ENCODE assay signal across 8 mouse cellular contexts in genomic region chr5:129501671-129502070, GRCm38 (mm10). TPM values are rescaled to one million over a fixed set of nuclear protein-coding genes. Genes with fewer than 3 reads are reported as not detected.
DNase-seq lines count a peak whose midpoint lies in the region; ATAC-seq and TF ChIP-seq lines count a peak whose summit lies in the region.

No protein-coding gene starts in this region.

- WGBS in embryonic facial prominence, embryonic 14.5 days: 0% methylated on average over 9 of the region's 44 CpGs
- 0% methylated on average over 38 of the region's 44 CpGs for WGBS in intestine, embryonic 14.5 days

- peaks cover 44% of the 10 kb centered on the region for H3K36me3 ChIP-seq in E14TG2a.4 (ENCODE audit: insufficient read depth, low read length)
- peaks cover 32% of the 10 kb centered on the region for H3K36me3 ChIP-seq in embryonic facial prominence, embryonic 14.5 days (ENCODE audit: control insufficient read depth, insufficient read depth, low read length)
- H3K36me3 ChIP-seq in intestine, embryonic 14.5 days (ENCODE audit: control insufficient read depth, insufficient read depth, low read length): peaks cover 34% of the 10 kb centered on the region

- peak overlapping the region; percentile 98 for H3K4me3 ChIP-seq in E14TG2a.4 (replicated peaks; ENCODE audit: low read length)
- H3K4me3 ChIP-seq in embryonic facial prominence, embryonic 14.5 days (ENCODE audit: low read depth, low read length): peak overlapping the region; percentile 91
- H3K4me3 ChIP-seq in intestine, embryonic 14.5 days (ENCODE audit: low read depth, low read length): peak overlapping the region; percentile 99

- peaks cover 28% of the 10 kb centered on the region for H3K4me1 ChIP-seq in E14TG2a.4 (replicated peaks; ENCODE audit: low read depth, low read length)
- H3K4me1 ChIP-seq in embryonic facial prominence, embryonic 14.5 days (ENCODE audit: control insufficient read depth, insufficient read depth, low read length): peaks cover 13% of the 10 kb centered on the region
- peaks cover 7% of the 10 kb centered on the region; the same call in 1 of the 2 replicates for H3K4me1 ChIP-seq in intestine, embryonic 14.5 days (replicated peaks; ENCODE audit: control insufficient read depth, insufficient read depth, low read length)

- H3K9me3 ChIP-seq in E14TG2a.4 (ENCODE audit: low read length): no peaks in the 10 kb centered on the region
- H3K9me3 ChIP-seq in embryonic facial prominence, embryonic 14.5 days (ENCODE audit: control insufficient read depth, low read length): no peaks in the 10 kb centered on the region
- H3K9me3 ChIP-seq in intestine, embryonic 14.5 days (ENCODE audit: control insufficient read depth, low read length): no peaks in the 10 kb centered on the region

- H3K9ac ChIP-seq in embryonic facial prominence, embryonic 14.5 days (ENCODE audit: low read depth, low read length): peak overlapping the region; percentile 94
- peak overlapping the region; percentile 95 for H3K9ac ChIP-seq in intestine, embryonic 14.5 days (ENCODE audit: low read length)

- peak; percentile 29 for DNase-seq in gastrocnemius, postnatal 10 days
- no peak for DNase-seq in gastrocnemius, postnatal 36 days
- no peak for DNase-seq in embryonic facial prominence, embryonic 14.5 days (ENCODE audit: low spot score)
- DNase-seq in intestine, embryonic 14.5 days (ENCODE audit: low spot score): peak; percentile 64
- DNase-seq in lung, postnatal 10 days: peak; percentile 7
- peak; percentile 43 to 45 for DNase-seq in spleen, postnatal 10 days (ENCODE audit: low spot score in 2 of 2)
- no peak for DNase-seq in embryo, embryonic 10 days (ENCODE audit: low spot score)

- H3K4me2 ChIP-seq in embryonic facial prominence, embryonic 14.5 days (ENCODE audit: low read depth, low read length): peak overlapping the region; percentile 90
- H3K4me2 ChIP-seq in intestine, embryonic 14.5 days (ENCODE audit: low read length): peak overlapping the region; percentile 91

- intact Hi-C loops in gastrocnemius, postnatal 36 days (cut with DNase I): loop anchor here (5.0 kb wide), 1 partner anchor 484 kb away; no protein-coding TSS in a partner anchor

- ATAC-seq in embryonic facial prominence, embryonic 14.5 days (ENCODE audit: low read depth): no peak
- ATAC-seq in intestine, embryonic 14.5 days (replicated peaks; ENCODE audit: low FRiP score, low TSS enrichment, low read depth): no peak

- TF ChIP-seq CTCF in E14TG2a.4 (conservative IDR thresholded peaks at IDR 0.05; ENCODE audit: low read length): no peak

- peaks cover 6% of the 10 kb centered on the region; the same call in 1 of the 2 replicates for H3K27me3 ChIP-seq in E14TG2a.4 (ENCODE audit: insufficient read depth, low read length)
- H3K27me3 ChIP-seq in embryonic facial prominence, embryonic 14.5 days (replicated peaks; ENCODE audit: control insufficient read depth, insufficient read depth, low read length): no peaks in the 10 kb centered on the region
- H3K27me3 ChIP-seq in intestine, embryonic 14.5 days (replicated peaks; ENCODE audit: control insufficient read depth, insufficient read depth, low read length): no peaks in the 10 kb centered on the region

- peak overlapping the region; percentile 77; the same call in 1 of the 2 replicates for H3K27ac ChIP-seq in embryonic facial prominence, embryonic 14.5 days (replicated peaks; ENCODE audit: low read depth, low read length)
- H3K27ac ChIP-seq in intestine, embryonic 14.5 days (ENCODE audit: low read depth): peak overlapping the region; percentile 82

RNA-seq across cellular contexts. Expression of gene Sfswap, which starts 0.7 kb away (rescaled TPM):
- total RNA-seq in gastrocnemius, postnatal 10 days (2021): 10 to 100 TPM; 32.4 to 47.0 TPM
- 10 to 100 TPM; 23.8 to 24.6 TPM for total RNA-seq in gastrocnemius, postnatal 36 days (2021)
- polyA plus RNA-seq in embryonic facial prominence, embryonic 14.5 days (2014; fragmentation: Nextera tagmentation; extraction: Ambion mirVana): 44.4 and 44.5 TPM in 2 replicates
- 43.8 and 45.7 TPM in 2 replicates for polyA plus RNA-seq in intestine, embryonic 14.5 days (2014; fragmentation: Nextera tagmentation; extraction: Ambion mirVana)

Comparison
In these comparisons a context has a peak if more than half of its experiments do, and no peak if none do; other contexts are left out.
1. DNase-seq: peak in gastrocnemius, postnatal 10 days (single experiment), intestine, embryonic 14.5 days (single experiment), lung, postnatal 10 days (single experiment) and spleen, postnatal 10 days (2 of 2); none in gastrocnemius, postnatal 36 days (0 of 2), embryonic facial prominence, embryonic 14.5 days (single experiment) and embryo, embryonic 10 days (single experiment).
2. Peak in every context shown above with its lines, with median percentiles within 50 percentile points of each other: H3K4me3 ChIP-seq.